Mouse (Mus musculus) limb, embryonic 14.5 days (tissue): Measurements from ENCODE around the gene Ebf1. TPM values are rescaled to one million over a fixed set of nuclear protein-coding genes. Genes with fewer than 3 reads are reported as not detected.

ENCODE experiments used
- ATAC-seq: fragments of 200-750 bp; cut with Nextera tagmentation; 2 replicates; pipeline ENCODE4 v1.8.0; 2017; ENCODE audit warnings: low read depth, moderate number of reproducible peaks, moderate TSS enrichment; ENCODE audit not compliant: low FRiP score
- DNase-seq: peaks from one replicate; pipeline ENCODE4 v3.0.0-alpha.2; 2015; ENCODE audit warnings: low spot score
- H3K27ac ChIP-seq: fragments of 300-500 bp; sonication (generic); replicated peaks from 2 replicates; pipeline ENCODE4 v1.5.1; 2014; ENCODE audit warnings: low read depth, mild to moderate bottlenecking, low read length, moderate library complexity, mixed read lengths
- H3K27me3 ChIP-seq: fragments of 300-500 bp; sonication (generic); 2 replicates; pipeline ENCODE4 v1.6.1; 2014; ENCODE audit warnings: low read length, mixed read lengths; ENCODE audit not compliant: control insufficient read depth, insufficient read depth
- H3K36me3 ChIP-seq: fragments of 300-500 bp; sonication (generic); 2 replicates; pipeline ENCODE4 v1.6.1; 2014; ENCODE audit warnings: mild to moderate bottlenecking, low read length, moderate library complexity, mixed read lengths; ENCODE audit not compliant: control insufficient read depth, insufficient read depth
- H3K4me1 ChIP-seq: fragments of 300-500 bp; sonication (generic); 2 replicates; pipeline ENCODE4 v1.6.1; 2014; ENCODE audit warnings: antibody characterized with exemption, low read length, mixed read lengths; ENCODE audit not compliant: control insufficient read depth, insufficient read depth
- H3K4me2 ChIP-seq: fragments of 300-500 bp; sonication (generic); replicated peaks from 2 replicates; pipeline ENCODE4 v1.6.1; 2014; ENCODE audit warnings: low read depth, mild to moderate bottlenecking, low read length, moderate library complexity; ENCODE audit not compliant: severe bottlenecking
- H3K4me3 ChIP-seq: fragments of 300-500 bp; sonication (generic); replicated peaks from 2 replicates; pipeline ENCODE4 v1.5.1; 2014; ENCODE audit warnings: low read length
- H3K9ac ChIP-seq: fragments of 300-500 bp; sonication (generic); 2 replicates; pipeline ENCODE4 v1.6.1; 2014; ENCODE audit warnings: mild to moderate bottlenecking, low read depth, low read length, moderate library complexity; ENCODE audit not compliant: severe bottlenecking
- H3K9me3 ChIP-seq: fragments of 300-500 bp; sonication (generic); 2 replicates; pipeline ENCODE4 v1.6.1; 2016; ENCODE audit warnings: low read length; ENCODE audit not compliant: control insufficient read depth
- POLR2A ChIP-seq: fragments of 200-500 bp; IDR thresholded peaks from 2 replicates; pipeline ENCODE4 v1.8.0; 2012; ENCODE audit warnings: inconsistent platforms, mild to moderate bottlenecking, moderate library complexity, borderline replicate concordance; ENCODE audit not compliant: insufficient read depth, insufficient read length; ENCODE audit errors: extremely low read depth
- WGBS: fragments of 180-500 bp; shearing (Covaris S2); extraction: QIAGEN DNeasy Blood & Tissue Kit; methylation state at CpG from one replicate; pipeline ENCODE4 v1.1.7; 2014; 5-methylcytosine and 5-hydroxymethylcytosine counted together
- polyA plus RNA-seq, 2 experiments: library from polyadenylated mRNA; depleted of rRNA in 1 of 2; stranded (reverse) in 1 of 2; unstranded in 1 of 2; fragments of >200 nt; fragmentation: Nextera tagmentation in 1 of 2; extraction: Ambion mirVana in 1 of 2; gene quantifications; 2 replicates each; pipeline versions ENCODE4 v1.2.1 to v1.2.3; 2012 to 2014

The Ebf1 gene
- polyA plus RNA-seq, 2 experiments = 42.9 to 71.4 TPM

GRCm38 (mm10) chr11:44723950-44724502 lies 106.9 kb downstream of the Ebf1 start:
- H3K27ac ChIP-seq = no peak overlapping the region
- H3K27me3 ChIP-seq = no peaks in the 10 kb centered on the region
- H3K9me3 ChIP-seq = no peaks in the 10 kb centered on the region
- H3K4me3 ChIP-seq = no peak overlapping the region
- H3K4me1 ChIP-seq = peaks cover 19% of the 10 kb centered on the region
- DNase-seq (peak; percentile 53), ATAC-seq (peak; percentile 77)
- H3K36me3 ChIP-seq = no peaks in the 10 kb centered on the region
- TF ChIP-seq POLR2A = no peak
- 68% methylated on average over 6 of the region's 6 CpGs for WGBS
- no peak overlapping the region for H3K4me2 ChIP-seq
- no peak overlapping the region for H3K9ac ChIP-seq

- H3K4me1 ChIP-seq = peaks cover 22% of the 10 kb centered on the region
- H3K4me3 ChIP-seq = no peak overlapping the region
- TF ChIP-seq POLR2A = no peak
- no peak overlapping the region for H3K27ac ChIP-seq
- no peaks in the 10 kb centered on the region for H3K27me3 ChIP-seq
- no peak overlapping the region for H3K9ac ChIP-seq
- 78% methylated on average over 5 of the region's 5 CpGs for WGBS
- no peaks in the 10 kb centered on the region for H3K9me3 ChIP-seq
- H3K36me3 ChIP-seq = no peaks in the 10 kb centered on the region
- no peak for ATAC-seq
- DNase-seq = no peak
- no peak overlapping the region for H3K4me2 ChIP-seq
These were observed 108.6 kb downstream of the Ebf1 start for GRCm38 (mm10) chr11:44725732-44726131.

GRCm38 (mm10) chr11:44727376-44727775 lies 110.3 kb downstream of the Ebf1 start:
- H3K4me2 ChIP-seq = no peak overlapping the region
- no peak overlapping the region for H3K9ac ChIP-seq
- H3K9me3 ChIP-seq = no peaks in the 10 kb centered on the region
- no peak overlapping the region for H3K4me3 ChIP-seq
- peaks cover 24% of the 10 kb centered on the region for H3K4me1 ChIP-seq
- ATAC-seq (no peak), DNase-seq (peak; percentile 30)
- H3K27ac ChIP-seq = no peak overlapping the region
- no peaks in the 10 kb centered on the region for H3K36me3 ChIP-seq
- 21% methylated on average over 3 of the region's 3 CpGs for WGBS
- TF ChIP-seq POLR2A = no peak
- no peaks in the 10 kb centered on the region for H3K27me3 ChIP-seq

- Histone ChIP-seq H3K36me3 (no peaks in the 10 kb centered on the region), H3K4me2 (no peak overlapping the region), H3K9me3 (no peaks in the 10 kb centered on the region), H3K4me3 (no peak overlapping the region), H3K9ac (no peak overlapping the region), H3K27ac (no peak overlapping the region), H3K27me3 (no peaks in the 10 kb centered on the region), H3K4me1 (peaks cover 24% of the 10 kb centered on the region)
- 48% methylated on average over 2 of the region's 2 CpGs for WGBS
- DNase-seq (no peak), ATAC-seq (no peak)
- TF ChIP-seq POLR2A = no peak
These were observed 110.7 kb downstream of the Ebf1 start for GRCm38 (mm10) chr11:44727821-44728220.

GRCm38 (mm10) chr11:44728271-44728670 lies 111.2 kb downstream of the Ebf1 start:
- H3K9me3 ChIP-seq = no peaks in the 10 kb centered on the region
- 77% methylated on average over 2 of the region's 2 CpGs for WGBS
- DNase-seq (no peak), ATAC-seq (no peak)
- H3K27ac ChIP-seq = no peak overlapping the region
- peaks cover 24% of the 10 kb centered on the region for H3K4me1 ChIP-seq
- no peaks in the 10 kb centered on the region for H3K36me3 ChIP-seq
- no peak for TF ChIP-seq POLR2A
- no peak overlapping the region for H3K4me2 ChIP-seq
- H3K9ac ChIP-seq = no peak overlapping the region
- no peak overlapping the region for H3K4me3 ChIP-seq
- H3K27me3 ChIP-seq = no peaks in the 10 kb centered on the region
